Mouse (Mus musculus) kidney, postnatal 0 days (tissue): Measurements from ENCODE around the gene Atf4. TPM values are rescaled to one million over a fixed set of nuclear protein-coding genes. Genes with fewer than 3 reads are reported as not detected.
A peak's percentile ranks its signal among the peaks of the same experiment; 100 is the strongest.

ENCODE experiments used
- ATAC-seq: fragments of 200-750 bp; cut with Nextera tagmentation; replicated peaks from 2 replicates; pipeline ENCODE4 v1.8.0; 2017; ENCODE audit warnings: low read depth, moderate number of reproducible peaks, moderate TSS enrichment, moderate library complexity; ENCODE audit not compliant: low FRiP score
- DNase-seq: peaks from one replicate; pipeline ENCODE4 v3.0.0-alpha.2; 2016; ENCODE audit warnings: low spot score
- H3K27ac ChIP-seq: fragments of 300-500 bp; sonication (generic); 2 replicates; pipeline ENCODE4 v1.5.1; 2014; ENCODE audit warnings: mild to moderate bottlenecking
- H3K27me3 ChIP-seq: fragments of 300-500 bp; sonication (generic); 2 replicates; pipeline ENCODE4 v1.6.1; 2014; ENCODE audit warnings: low read length, mixed read lengths; ENCODE audit not compliant: insufficient read depth
- H3K36me3 ChIP-seq: fragments of 300-500 bp; sonication (generic); 2 replicates; pipeline ENCODE4 v1.6.1; 2014; ENCODE audit warnings: low read length, mixed read lengths; ENCODE audit not compliant: insufficient read depth
- H3K4me1 ChIP-seq: fragments of 300-500 bp; sonication (generic); replicated peaks from 2 replicates; pipeline ENCODE4 v1.6.1; 2014; ENCODE audit warnings: antibody characterized with exemption, low read length, mixed read lengths; ENCODE audit not compliant: insufficient read depth
- H3K4me2 ChIP-seq: fragments of 300-500 bp; sonication (generic); 2 replicates; pipeline ENCODE4 v1.6.1; 2014; ENCODE audit warnings: mild to moderate bottlenecking, low read length, moderate library complexity, mixed read lengths
- H3K4me3 ChIP-seq: fragments of 300-500 bp; sonication (generic); replicated peaks from 2 replicates; pipeline ENCODE4 v1.5.1; 2014; ENCODE audit warnings: low read depth, low read length
- H3K9ac ChIP-seq: fragments of 300-500 bp; sonication (generic); 2 replicates; pipeline ENCODE4 v1.6.1; 2014; ENCODE audit warnings: low read depth, low read length
- H3K9me3 ChIP-seq: fragments of 300-500 bp; sonication (generic); replicated peaks from 2 replicates; pipeline ENCODE4 v1.6.1; 2016; ENCODE audit warnings: low read length, inconsistent platforms, mixed read lengths
- CTCF ChIP-seq: IDR thresholded peaks from 2 replicates; pipeline ENCODE4 v1.5.1; 2016; ENCODE audit warnings: antibody characterized with exemption, low read depth, mild to moderate bottlenecking, moderate library complexity
- WGBS: fragments of 180-500 bp; shearing (Covaris S2); extraction: QIAGEN DNeasy Blood & Tissue Kit; methylation state at CpG from one replicate; pipeline ENCODE4 v1.1.7; 2014; 5-methylcytosine and 5-hydroxymethylcytosine counted together
- polyA plus RNA-seq: library from polyadenylated mRNA; unstranded; fragments of >200 nt; fragmentation: Nextera tagmentation; extraction: Ambion mirVana; gene quantifications from 2 replicates; pipeline ENCODE4 v1.2.1, GENCODE M21; 2015

Atf4 gene
- polyA plus RNA-seq, 1 experiment from 2014 or later, result 116 TPM

- ATAC-seq (no peak), DNase-seq (peak; percentile 78)
- 14% methylated on average over 10 of the region's 10 CpGs for WGBS
- Histone ChIP-seq H3K27ac (no peak overlapping the region), H3K9ac (no peak overlapping the region), H3K4me3 (no peak overlapping the region), H3K4me1 (peaks cover 3% of the 10 kb centered on the region; the same call in 1 of the 2 replicates), H3K9me3 (no peaks in the 10 kb centered on the region), H3K36me3 (no peaks in the 10 kb centered on the region), H3K4me2 (no peak overlapping the region), H3K27me3 (peaks cover 34% of the 10 kb centered on the region)
- peak; percentile 74 for TF ChIP-seq CTCF
These were observed 34.5 kb downstream of the Atf4 start for GRCm38 (mm10) chr15:80289436-80289835.

- ATAC-seq, result no peak
- H3K9ac ChIP-seq, result no peak overlapping the region
These were observed 42.2 kb downstream of the Atf4 start for GRCm38 (mm10) chr15:80297146-80297545.

GRCm38 (mm10) chr15:80303779-80304178, 48.8 kb downstream of the Atf4 start:
- ATAC-seq (no peak), DNase-seq (no peak)
- H3K9ac ChIP-seq, result no peak overlapping the region
- H3K27ac ChIP-seq, result no peak overlapping the region
- no peaks in the 10 kb centered on the region for H3K27me3 ChIP-seq
- H3K4me1 ChIP-seq, result no peaks in the 10 kb centered on the region
- H3K4me2 ChIP-seq, result no peak overlapping the region
- 45% methylated on average over 14 of the region's 14 CpGs for WGBS
- TF ChIP-seq CTCF, result no peak
- H3K9me3 ChIP-seq, result no peaks in the 10 kb centered on the region
- no peaks in the 10 kb centered on the region for H3K36me3 ChIP-seq
- H3K4me3 ChIP-seq, result no peak overlapping the region

More at GRCm38 (mm10) chr15:80297146-80297545, 42.2 kb downstream of the Atf4 start:
- TF ChIP-seq CTCF, result peak; percentile 38
- H3K27me3 ChIP-seq, result no peaks in the 10 kb centered on the region
- 100% methylated on average over 1 of the region's 1 CpGs for WGBS
- H3K27ac ChIP-seq, result no peak overlapping the region
- H3K4me3 ChIP-seq, result no peak overlapping the region
- no peak for DNase-seq
- no peak overlapping the region for H3K4me2 ChIP-seq
- no peaks in the 10 kb centered on the region for H3K36me3 ChIP-seq
- H3K4me1 ChIP-seq, result no peaks in the 10 kb centered on the region
- H3K9me3 ChIP-seq, result no peaks in the 10 kb centered on the region

GRCm38 (mm10) chr15:80304188-80304587, 49.2 kb downstream of the Atf4 start:
- TF ChIP-seq CTCF, result no peak
- no peak overlapping the region for H3K4me2 ChIP-seq
- 72% methylated on average over 12 of the region's 12 CpGs for WGBS

GRCm38 (mm10) chr15:80306146-80306545, 51.2 kb downstream of the Atf4 start:
- Histone ChIP-seq H3K4me2 (no peak overlapping the region), H3K4me1 (no peaks in the 10 kb centered on the region), H3K4me3 (no peak overlapping the region), H3K27me3 (no peaks in the 10 kb centered on the region), H3K36me3 (no peaks in the 10 kb centered on the region), H3K9me3 (no peaks in the 10 kb centered on the region), H3K27ac (no peak overlapping the region), H3K9ac (no peak overlapping the region)
- TF ChIP-seq CTCF, result no peak
- 22% methylated on average over 8 of the region's 8 CpGs for WGBS
- no peak for ATAC-seq
- DNase-seq, result peak; percentile 27

More at GRCm38 (mm10) chr15:80304188-80304587, 49.2 kb downstream of the Atf4 start:
- H3K9ac ChIP-seq, result no peak overlapping the region
- ATAC-seq, result no peak
- H3K4me1 ChIP-seq, result no peaks in the 10 kb centered on the region
- no peaks in the 10 kb centered on the region for H3K9me3 ChIP-seq
- H3K27ac ChIP-seq, result no peak overlapping the region
- H3K36me3 ChIP-seq, result no peaks in the 10 kb centered on the region
- no peak for DNase-seq
- H3K27me3 ChIP-seq, result no peaks in the 10 kb centered on the region
- H3K4me3 ChIP-seq, result no peak overlapping the region

Other genes with a start within 250 kb of the Atf4 start
- gene Pdgfb, start 240.2 kb upstream of the Atf4 start, polyA plus RNA-seq, result 6.5 and 6.8 TPM in 2 replicates
- gene Syngr1, start 163.8 kb upstream of the Atf4 start, polyA plus RNA-seq, result 21.8 and 24.1 TPM in 2 replicates
- gene Rpl3, start 163.3 kb upstream of the Atf4 start, polyA plus RNA-seq, result 970 and 975 TPM in 2 replicates
- gene Tab1, start 122.1 kb upstream of the Atf4 start, polyA plus RNA-seq, result 27.7 and 31.8 TPM in 2 replicates
- gene Mgat3, start 81.5 kb upstream of the Atf4 start, polyA plus RNA-seq, result 6.7 and 7.4 TPM in 2 replicates
- gene Mief1, start 21.2 kb upstream of the Atf4 start, polyA plus RNA-seq, result 19.9 and 20.5 TPM in 2 replicates
- gene AC140267.1, start 19.3 kb upstream of the Atf4 start, polyA plus RNA-seq, result not detected in 2 replicates
- 53.5 and 62.7 TPM in 2 replicates for gene Rps19bp1, start 9.1 kb downstream of the Atf4 start, polyA plus RNA-seq
- not detected in 2 replicates for gene Cacna1i, start 32.1 kb downstream of the Atf4 start, polyA plus RNA-seq